Mouse (Mus musculus): ENCODE measurements at regions not wholly inside any gene's neighbourhood (a gene's known extent, or its start where the extent isn't known, plus 50 kb on each side); places are given as distances from the start of the nearest gene placed in this dataset.

GRCm38 (mm10) chr3:142940874-142941273 is 59.1 kb upstream of the Pkn2 start:
- no peak overlapping the region for H3K4me3 ChIP-seq (replicated peaks; ENCODE audit: control insufficient read depth, low read depth, low read length)
- H3K4me1 ChIP-seq (ENCODE audit: control insufficient read depth, insufficient read depth, low read length): no peaks in the 10 kb centered on the region
- no peak for TF ChIP-seq POLR2A (IDR thresholded peaks at IDR 0.05; ENCODE audit: borderline replicate concordance, control insufficient read depth, low read depth, low read length)
- TF ChIP-seq CTCF (IDR thresholded peaks at IDR 0.05; ENCODE audit: control insufficient read depth, insufficient read depth, low read length): no peak
- no peak overlapping the region for H3K27ac ChIP-seq (ENCODE audit: control insufficient read depth, insufficient read depth, low read depth, low read length, poor library complexity)
- WGBS: 60% methylated on average over 5 of the region's 5 CpGs

- no peaks in the 10 kb centered on the region for H3K4me1 ChIP-seq (ENCODE audit: control insufficient read depth, insufficient read depth, low read length)
- 79% methylated on average over 1 of the region's 1 CpGs for WGBS
- no peak overlapping the region for H3K27ac ChIP-seq (ENCODE audit: control insufficient read depth, insufficient read depth, low read depth, low read length, poor library complexity)
- no peak overlapping the region for H3K4me3 ChIP-seq (replicated peaks; ENCODE audit: control insufficient read depth, low read depth, low read length)
- TF ChIP-seq CTCF (IDR thresholded peaks at IDR 0.05; ENCODE audit: control insufficient read depth, insufficient read depth, low read length): no peak
- TF ChIP-seq POLR2A (IDR thresholded peaks at IDR 0.05; ENCODE audit: borderline replicate concordance, control insufficient read depth, low read depth, low read length): no peak
Measured at GRCm38 (mm10) chr3:142939773-142940172, 58.0 kb upstream of the Pkn2 start.

- H3K27ac ChIP-seq (ENCODE audit: control insufficient read depth, insufficient read depth, low read depth, low read length, poor library complexity): no peak overlapping the region
- no peaks in the 10 kb centered on the region for H3K4me1 ChIP-seq (ENCODE audit: control insufficient read depth, insufficient read depth, low read length)
- WGBS: 28% methylated on average over 5 of the region's 5 CpGs
- TF ChIP-seq CTCF (IDR thresholded peaks at IDR 0.05; ENCODE audit: control insufficient read depth, insufficient read depth, low read length) (no peak), POLR2A (IDR thresholded peaks at IDR 0.05; ENCODE audit: borderline replicate concordance, control insufficient read depth, low read depth, low read length) (no peak)
- no peak overlapping the region for H3K4me3 ChIP-seq (replicated peaks; ENCODE audit: control insufficient read depth, low read depth, low read length)
Measured at GRCm38 (mm10) chr3:142935949-142936348, 54.1 kb upstream of the Pkn2 start.

- TF ChIP-seq CTCF (IDR thresholded peaks at IDR 0.05; ENCODE audit: control insufficient read depth, insufficient read depth, low read length) (no peak), POLR2A (IDR thresholded peaks at IDR 0.05; ENCODE audit: borderline replicate concordance, control insufficient read depth, low read depth, low read length) (no peak)
- H3K4me1 ChIP-seq (ENCODE audit: control insufficient read depth, insufficient read depth, low read length): no peaks in the 10 kb centered on the region
- H3K4me3 ChIP-seq (replicated peaks; ENCODE audit: control insufficient read depth, low read depth, low read length): no peak overlapping the region
- H3K27ac ChIP-seq (ENCODE audit: control insufficient read depth, insufficient read depth, low read depth, low read length, poor library complexity): no peak overlapping the region
- 78% methylated on average over 5 of the region's 5 CpGs for WGBS
Measured at GRCm38 (mm10) chr3:142934326-142934725, 52.5 kb upstream of the Pkn2 start.

GRCm38 (mm10) chr3:142933684-142934259 is 52.0 kb upstream of the Pkn2 start:
- 68% methylated on average over 5 of the region's 5 CpGs for WGBS
- H3K27ac ChIP-seq (ENCODE audit: control insufficient read depth, insufficient read depth, low read depth, low read length, poor library complexity): no peak overlapping the region
- H3K4me1 ChIP-seq (ENCODE audit: control insufficient read depth, insufficient read depth, low read length): no peaks in the 10 kb centered on the region
- H3K4me3 ChIP-seq (replicated peaks; ENCODE audit: control insufficient read depth, low read depth, low read length): no peak overlapping the region
- no peak for TF ChIP-seq CTCF (IDR thresholded peaks at IDR 0.05; ENCODE audit: control insufficient read depth, insufficient read depth, low read length)
- no peak for TF ChIP-seq POLR2A (IDR thresholded peaks at IDR 0.05; ENCODE audit: borderline replicate concordance, control insufficient read depth, low read depth, low read length)
